Mouse (Mus musculus) gastrocnemius, postnatal 10 days (tissue): ENCODE measurements at regions not wholly inside any gene's neighbourhood (a gene's known extent, or its start where the extent isn't known, plus 50 kb on each side); places are given as distances from the start of the nearest gene placed in this dataset.
"Not testable (repeated sequence)": the region's sequence is repeated elsewhere in the genome, so short reads cannot be mapped to it uniquely, and the experiment has no call there.

Source experiments
- DNase-seq: peaks from one replicate; pipeline ENCODE4 v3.0.0; 2021; ENCODE audit warnings: mixed read lengths

GRCm38 (mm10) chr3:9064266-9065031, 545.4 kb downstream of the Zfp704 start:
- peak; percentile 49 for DNase-seq

GRCm38 (mm10) chr3:9063662-9064061, 546.2 kb downstream of the Zfp704 start:
- no peak for DNase-seq

- no peak for DNase-seq
Observed at GRCm38 (mm10) chr3:9061396-9061795, 548.5 kb downstream of the Zfp704 start.

DNA sequence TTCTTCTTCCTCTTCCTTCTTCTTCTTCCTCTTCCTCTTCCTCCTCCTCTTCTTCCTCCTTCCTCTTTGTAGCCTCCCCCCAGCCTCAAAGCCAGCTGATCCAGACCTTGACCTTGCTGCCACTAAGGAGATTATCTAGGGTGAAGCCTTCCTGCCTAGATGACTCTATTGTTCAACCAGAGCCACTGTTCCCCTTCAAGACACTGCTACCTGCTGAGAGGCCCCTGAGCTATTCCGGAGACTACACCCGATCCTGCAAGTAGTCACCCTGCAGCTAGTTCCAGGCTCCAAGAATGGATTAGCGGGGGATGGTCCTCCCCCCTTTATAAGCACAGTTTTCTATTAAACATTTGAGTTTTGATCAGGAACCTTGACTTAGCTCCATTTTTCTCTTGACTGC, 552.2 kb downstream of the Zfp704 start:
- not testable (repeated sequence) for DNase-seq

DNA sequence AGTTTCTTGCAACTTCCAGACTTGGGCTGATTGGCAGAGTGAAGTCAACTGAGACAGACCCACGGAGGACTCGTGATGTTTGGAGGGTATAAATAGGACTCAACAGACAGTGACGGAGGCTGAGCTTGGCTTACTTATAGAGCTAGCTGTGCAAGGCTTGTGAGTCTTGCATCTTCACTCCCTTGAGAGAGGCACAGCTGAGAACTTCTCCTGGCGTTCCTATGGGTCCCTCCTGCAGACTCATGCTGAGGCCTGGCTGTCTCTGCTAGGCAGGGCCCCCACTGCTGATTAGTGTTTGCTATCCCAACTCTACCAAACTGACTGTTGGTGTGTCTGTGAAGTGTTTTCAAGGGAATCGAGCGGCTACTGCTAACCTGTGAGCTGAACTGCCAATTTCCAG, 553.0 kb downstream of the Zfp704 start:
- no peak for DNase-seq

DNA sequence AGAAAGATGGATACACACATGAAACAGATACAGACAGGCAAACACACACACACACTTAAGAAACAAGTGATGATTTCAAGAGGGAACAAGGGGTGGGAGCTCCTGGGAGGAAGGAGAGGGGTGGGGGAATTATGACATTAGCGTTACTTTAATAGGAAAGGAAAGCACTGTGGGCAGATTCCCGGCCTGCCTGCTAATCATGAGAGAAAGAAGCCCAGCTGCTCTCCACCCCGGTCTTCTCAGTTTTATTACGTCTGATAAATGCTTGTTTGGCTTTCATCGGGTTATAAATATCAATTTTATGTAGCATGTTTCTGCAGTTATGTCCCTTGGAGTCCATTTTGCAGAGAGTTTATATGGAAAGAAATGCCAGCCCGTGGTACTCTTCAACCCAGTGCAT, 554.1 kb downstream of the Zfp704 start:
- DNase-seq: no peak
